Mouse (Mus musculus): ENCODE data around the gene Tuba4a. TPM values are rescaled to one million over a fixed set of nuclear protein-coding genes. Genes with fewer than 3 reads are reported as not detected.

The Tuba4a gene
- polyA plus RNA-seq, 1 experiment from 2014 or later, result 170 TPM

DNA sequence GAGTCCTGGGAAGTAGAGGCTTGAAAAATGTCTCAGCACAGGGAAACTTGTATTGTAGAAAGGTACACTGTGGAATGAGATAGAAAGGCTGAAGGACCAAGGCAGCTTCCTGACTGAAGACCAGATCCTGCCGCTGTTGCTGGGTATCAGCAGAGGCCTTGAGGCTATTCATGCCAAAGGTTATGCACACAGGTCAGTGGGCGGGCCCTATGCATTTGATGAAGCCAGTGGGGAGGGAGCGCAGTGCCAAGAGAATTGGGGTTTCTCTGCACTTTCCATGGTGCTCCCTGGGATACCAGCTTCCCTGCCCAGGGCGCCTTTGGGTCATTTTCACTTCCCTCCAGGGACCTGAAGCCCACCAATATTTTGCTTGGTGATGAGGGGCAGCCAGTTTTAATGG lies 7.1 kb downstream of the Tuba4a start:
- no peak for DNase-seq (ENCODE audit: low spot score)

DNA sequence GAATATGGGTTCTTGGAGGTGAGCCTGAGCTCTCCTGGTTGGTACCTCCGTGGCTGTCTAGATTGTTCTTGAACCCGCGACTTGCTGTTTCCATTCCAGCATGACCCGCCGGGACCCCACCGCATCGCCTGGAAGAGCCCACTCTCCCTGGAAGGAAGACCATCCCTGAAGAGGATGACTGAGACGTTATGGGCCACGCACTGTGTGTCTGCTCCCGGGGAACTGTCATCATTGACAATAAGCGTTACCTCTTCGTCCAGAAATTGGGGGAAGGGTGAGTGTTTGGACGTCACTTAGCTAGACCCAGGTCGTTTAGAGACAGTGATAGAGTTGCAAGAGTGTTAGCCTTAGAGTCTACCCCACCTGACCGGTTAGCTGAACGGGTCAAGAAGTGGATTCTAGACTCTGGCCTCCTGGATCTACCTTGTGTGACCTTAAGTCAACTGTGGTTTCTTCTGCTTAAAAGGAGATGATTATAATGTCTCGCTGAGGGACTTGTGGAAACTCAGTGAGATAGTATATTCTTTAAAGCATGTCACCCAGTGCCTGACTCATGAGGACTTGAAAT lies 8.4 kb downstream of the Tuba4a start:
- DNase-seq (ENCODE audit: low spot score), result no peak

DNA sequence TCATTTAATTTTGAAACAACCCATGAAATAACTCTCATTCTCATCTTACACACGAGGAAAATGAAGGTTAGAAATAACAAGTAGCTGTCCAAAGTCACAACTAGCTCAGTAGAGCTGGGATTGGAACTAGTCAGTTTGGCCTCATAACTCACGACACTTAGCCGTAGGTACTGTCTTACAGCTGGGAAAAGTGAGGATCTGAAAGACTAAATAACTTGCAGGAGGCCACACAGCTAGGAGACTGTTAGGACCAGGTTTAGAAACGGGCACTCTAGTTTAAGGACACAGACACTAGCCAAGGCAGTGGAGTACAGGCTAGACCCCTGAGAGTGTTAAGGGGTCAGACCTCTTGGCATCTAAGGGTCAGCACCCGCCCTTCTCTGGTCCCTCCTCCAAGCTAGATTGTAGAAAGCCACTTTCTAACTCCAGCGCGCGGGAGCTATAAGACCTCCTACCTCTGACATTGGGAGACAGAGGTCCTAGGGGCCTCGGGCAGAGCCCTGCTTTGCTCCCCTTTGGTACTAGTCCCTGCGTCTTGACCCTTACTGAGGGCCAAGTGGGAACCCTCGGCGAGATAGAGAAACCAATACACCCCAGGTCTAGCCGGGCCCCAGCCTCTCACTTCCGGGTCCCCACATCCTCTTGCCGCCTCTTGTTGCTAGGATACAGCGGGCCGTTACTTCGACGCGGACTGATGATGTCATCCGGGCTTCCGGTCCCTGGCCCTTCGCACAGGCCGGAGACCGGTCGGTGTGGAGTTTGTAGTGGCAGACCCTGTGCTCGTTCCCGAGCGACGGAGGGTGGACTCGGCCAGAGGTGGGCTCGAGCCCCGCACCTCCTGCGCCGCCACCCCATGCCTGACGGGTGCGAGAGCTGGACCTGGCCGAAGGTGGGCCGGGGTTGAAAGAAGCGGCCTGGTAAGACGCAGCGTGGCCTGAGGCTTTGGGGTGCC lies 9.3 kb downstream of the Tuba4a start, which contains the start of the genes Glb1l and Stk16:
Gene Glb1l (minus strand): TSS at position 678 of the 952 bp plus-strand sequence.
Gene Stk16 (plus strand): TSS at position 703 of the 952 bp plus-strand sequence.
- DNase-seq (ENCODE audit: low spot score), result peak; percentile 95

DNA sequence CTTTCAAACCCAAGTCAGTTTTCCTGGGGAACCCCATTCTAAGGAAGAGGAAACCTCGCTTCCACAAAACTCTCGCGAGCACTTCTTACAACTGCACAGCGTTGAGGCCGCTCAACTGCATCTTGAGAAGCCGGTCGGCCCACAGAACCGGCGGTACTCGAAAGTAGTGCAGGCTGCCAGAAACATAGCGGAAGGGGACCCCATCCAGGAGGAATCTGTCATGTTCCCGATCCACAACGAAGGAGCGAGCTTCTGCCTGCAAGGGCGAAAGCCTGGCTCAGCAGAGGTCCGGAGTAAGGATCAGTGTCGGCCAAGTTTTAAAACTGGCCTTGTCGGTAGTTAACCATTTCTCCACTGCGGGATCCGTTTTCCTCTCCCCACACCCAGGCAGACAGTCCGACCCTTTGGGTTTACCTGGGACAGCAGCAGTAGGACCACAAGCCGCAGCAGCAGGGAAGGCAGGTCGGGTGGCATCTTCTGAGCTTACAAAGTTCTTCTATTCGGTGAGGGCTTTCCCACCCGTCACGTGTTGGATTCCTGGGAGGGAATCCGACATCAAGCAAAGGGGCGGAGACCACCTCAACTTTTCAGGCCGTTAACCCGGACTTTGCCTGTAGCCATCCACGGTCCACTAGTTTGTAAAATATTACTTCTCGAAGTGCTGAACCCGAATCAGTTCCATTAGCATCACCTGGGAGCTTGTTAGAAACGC lies 10.5 kb downstream of the Tuba4a start:
- peak; percentile 42 for DNase-seq (ENCODE audit: low spot score)

DNA sequence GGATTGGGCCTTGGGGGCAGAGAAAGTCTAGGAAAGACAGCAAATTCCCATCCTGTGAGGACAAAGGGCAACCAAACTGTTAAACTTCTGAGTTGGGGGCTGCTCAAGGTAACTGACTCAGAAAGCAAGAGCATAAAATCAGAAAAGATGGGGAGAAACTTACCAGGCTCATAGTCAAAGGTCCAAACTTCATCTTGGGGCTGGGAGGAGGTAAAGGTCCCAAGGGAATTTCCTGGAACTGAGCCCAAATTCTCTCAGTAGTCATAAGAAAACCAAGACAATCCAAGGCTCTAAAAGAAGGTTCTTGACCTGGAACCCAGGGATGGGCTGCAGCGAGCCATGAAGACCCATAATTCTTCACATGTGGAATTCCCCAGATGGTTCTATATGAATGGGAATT lies 18.4 kb downstream of the Tuba4a start:
- no peak for DNase-seq (ENCODE audit: low spot score)

DNA sequence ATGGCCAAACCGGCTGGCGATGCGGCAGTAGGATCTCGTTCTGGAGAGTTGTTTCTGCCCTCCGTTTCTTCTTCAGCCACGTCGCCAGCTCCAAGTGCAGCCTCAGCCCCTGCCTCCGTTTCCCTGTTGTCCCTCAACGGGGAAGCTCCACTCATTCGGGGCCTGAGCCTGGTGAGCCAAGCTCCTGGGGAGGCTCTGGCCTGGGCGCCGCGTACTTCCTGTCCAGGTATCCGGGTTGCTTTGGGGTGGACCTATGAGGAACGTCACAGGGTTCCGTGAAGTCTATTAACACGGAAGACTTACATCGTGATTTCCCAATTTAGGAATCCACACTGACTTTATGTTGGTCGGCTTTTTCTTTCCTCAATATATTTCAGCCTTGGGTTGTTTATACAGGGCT lies 27.2 kb downstream of the Tuba4a start:
- peak; percentile 18 for DNase-seq (ENCODE audit: low spot score)

DNA sequence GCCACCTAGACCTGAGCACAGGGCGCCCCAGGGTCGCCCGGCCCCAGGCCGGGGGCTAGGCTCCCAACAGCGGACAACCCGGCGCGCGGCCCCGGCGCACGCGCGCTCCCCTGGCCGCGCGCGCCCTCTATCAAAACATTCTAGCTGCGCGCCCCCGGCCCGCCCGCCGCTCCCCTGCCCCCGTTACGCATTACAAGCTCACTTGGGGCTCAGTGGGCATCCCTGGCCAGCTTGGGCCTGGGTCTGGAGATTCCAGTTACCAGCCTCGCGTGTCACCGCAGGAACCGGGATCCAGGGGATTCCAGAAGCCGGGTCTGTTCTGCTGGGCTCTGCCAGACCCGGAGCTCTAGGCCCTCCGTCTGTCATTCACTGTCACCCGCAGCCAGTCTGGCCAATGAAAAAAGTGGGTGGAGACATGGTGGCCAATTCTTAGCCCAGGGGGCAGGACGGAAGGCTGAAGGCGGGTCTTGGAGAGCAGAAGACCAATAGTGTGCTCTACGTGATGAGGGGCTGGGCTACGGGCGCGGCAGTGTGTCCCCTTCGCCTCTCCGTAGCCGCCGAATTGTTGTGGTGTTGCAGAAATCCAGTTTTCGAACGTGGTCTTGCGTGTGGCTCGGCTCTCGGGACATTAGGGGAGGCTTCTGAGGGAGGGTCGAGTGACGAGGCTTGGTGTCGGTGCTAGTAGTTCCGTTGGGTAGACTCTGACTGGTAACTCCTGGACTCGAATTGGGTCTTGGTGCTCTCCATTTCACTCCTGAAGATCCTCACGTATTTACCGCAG lies 27.9 kb downstream of the Tuba4a start, which contains the start of the genes Ankzf1 and Atg9a:
Gene Ankzf1 (plus strand): TSS at position 530 of the 781 bp plus-strand sequence.
Gene Atg9a (minus strand): TSS at position 575 of the 781 bp plus-strand sequence.
- peak; percentile 98 for DNase-seq (ENCODE audit: low spot score)

DNA sequence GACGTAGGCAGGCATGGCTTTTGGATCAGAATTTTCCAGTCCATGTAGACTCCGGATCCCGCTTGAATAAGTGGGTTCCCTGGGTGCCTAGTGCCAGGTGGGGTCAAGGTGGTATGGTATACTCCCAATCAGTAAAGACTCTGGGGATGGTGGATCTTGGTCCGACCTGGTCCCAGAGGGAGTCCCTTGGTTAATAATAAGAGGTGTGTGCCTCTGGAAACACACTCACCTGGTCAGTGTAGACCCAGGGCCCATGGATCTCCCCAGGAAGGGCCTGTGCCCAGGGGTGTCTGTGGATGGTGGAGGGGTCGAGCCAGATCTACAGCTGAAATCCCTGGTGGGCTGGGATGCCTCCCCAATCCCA lies 28.4 kb downstream of the Tuba4a start:
- no peak for DNase-seq (ENCODE audit: low spot score)

DNA sequence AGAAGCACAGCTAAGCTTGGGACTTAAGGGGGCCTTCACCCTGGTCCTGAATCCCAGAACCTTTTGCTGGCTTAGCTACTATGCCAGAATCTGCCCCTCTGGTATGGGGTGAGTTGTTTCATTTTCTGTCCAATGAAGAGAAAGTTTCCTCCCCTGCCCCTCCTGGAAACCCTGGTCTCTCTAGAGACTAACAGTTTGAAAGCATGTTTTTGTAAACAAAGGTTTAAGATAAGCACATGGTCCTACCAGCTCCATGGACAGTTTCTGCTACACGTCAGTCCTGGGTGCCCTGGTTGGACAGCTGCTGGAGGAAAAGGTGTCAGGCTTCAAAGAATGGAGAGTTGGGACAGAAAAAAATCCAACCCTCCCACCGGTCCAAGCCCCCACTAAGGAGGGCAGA lies 29.1 kb downstream of the Tuba4a start:
- no peak for DNase-seq (ENCODE audit: low spot score)

DNA sequence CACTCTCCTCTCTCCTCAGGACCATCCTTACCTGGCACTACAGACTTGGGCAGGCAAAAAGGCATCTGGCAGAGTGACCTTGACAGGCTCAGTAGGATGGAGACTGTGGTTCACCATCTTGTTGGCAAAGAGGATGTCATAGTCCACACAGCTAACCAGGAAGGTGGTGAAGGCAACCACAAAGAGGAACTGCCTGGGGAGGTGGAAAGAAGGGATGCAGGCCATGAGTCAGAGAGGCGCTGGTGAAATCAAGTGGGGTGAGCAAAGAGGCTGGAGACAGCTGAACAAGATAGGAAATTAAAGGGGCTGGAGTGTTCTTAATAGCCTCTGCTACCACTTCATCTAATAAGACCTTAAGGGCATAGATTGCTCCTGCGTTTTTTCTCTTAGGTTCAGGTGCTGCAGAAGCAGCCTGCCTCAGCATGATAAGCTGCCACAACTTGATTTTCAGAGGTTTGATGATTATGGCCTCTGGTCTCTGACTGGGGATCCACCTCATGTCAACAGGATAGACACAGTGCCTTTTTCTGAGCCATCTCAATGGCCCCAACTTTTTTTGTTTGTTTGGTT lies 31.7 kb downstream of the Tuba4a start:
- DNase-seq (ENCODE audit: low spot score), result no peak

DNA sequence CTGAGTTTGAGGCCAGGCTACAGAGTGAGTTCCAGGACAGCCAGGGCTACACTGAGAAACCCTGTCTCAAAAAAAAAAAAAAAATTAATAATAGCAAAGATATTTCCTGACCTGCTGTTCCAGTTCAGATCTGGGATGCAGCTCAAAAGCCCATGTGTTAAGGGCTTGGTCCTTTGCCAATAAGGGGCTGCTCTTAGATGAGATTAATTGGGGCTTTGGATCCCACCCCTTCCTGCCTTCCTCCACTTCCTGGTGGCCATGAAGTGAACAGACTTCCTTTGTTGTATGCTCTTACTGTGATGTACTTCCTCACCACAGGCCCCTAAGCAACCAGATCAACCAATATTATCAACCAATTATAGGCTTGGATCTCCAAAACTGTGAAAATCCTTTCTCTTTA lies 32.5 kb downstream of the Tuba4a start:
- DNase-seq (ENCODE audit: low spot score), result no peak

DNA sequence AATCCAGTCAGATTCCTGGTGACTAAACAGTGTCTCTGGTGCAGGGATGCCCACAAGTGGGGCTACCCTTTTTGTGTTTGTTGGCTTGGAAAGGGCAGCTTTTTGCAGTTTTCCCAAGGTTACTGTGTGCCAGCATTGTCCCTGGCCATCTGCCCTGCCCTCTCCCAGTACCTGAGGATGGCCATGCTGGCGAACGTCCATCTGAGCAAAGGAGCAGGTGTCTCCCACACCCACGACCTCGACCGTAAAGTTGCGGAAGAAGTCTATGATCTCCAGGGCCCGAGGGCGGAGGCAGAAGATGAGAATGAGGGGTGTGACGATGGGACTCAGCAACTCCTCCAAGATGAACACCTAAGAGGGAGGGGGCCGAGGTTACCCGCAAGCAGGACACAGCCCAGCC lies 34.2 kb downstream of the Tuba4a start:
- DNase-seq (ENCODE audit: low spot score), result no peak

DNA sequence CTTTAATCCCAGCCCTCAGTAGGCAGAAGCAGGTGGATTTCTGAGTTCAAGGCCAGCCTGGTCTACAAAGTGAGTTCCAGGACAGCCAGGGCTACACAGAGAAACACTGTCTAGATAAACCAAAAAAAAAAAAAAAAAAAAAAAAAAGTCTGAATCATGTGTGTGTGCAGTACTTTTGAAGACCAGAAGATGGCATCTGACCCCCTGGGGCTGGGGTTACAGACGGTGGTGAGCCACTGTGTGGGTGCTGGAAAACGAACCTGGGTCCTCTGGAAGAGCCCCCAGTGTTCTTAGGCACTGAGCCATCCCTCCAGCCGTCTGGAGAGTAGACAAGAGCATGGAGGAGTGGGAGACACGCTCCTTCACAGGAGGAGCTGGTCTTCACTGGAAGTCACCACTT lies 37.5 kb downstream of the Tuba4a start:
- DNase-seq (ENCODE audit: low spot score), result no peak

DNA sequence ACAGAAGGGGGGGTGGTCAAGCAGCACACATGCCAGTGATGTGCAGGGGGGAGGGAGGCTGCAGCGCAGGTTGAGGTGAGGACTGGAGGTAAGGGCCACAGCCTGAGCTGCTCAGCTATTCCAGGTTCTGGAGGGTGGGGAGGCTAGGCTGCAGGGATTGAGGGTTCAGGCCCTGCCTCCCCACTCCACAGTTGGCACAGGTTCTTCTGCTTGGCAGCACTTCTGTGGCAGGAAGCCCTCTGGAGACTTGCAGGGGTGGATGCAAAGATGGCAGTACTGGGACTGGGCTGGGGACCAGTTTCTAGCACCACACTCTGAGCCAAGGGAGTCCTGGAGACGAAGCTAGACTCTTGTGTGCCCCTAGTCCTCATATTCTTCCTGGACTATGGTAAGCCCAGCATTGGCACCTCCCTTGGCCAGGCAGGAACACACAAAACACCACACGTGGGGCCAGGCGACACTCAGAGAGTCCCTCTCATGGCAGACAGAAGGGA lies 38.2 kb downstream of the Tuba4a start:
- DNase-seq (ENCODE audit: low spot score), result no peak

DNA sequence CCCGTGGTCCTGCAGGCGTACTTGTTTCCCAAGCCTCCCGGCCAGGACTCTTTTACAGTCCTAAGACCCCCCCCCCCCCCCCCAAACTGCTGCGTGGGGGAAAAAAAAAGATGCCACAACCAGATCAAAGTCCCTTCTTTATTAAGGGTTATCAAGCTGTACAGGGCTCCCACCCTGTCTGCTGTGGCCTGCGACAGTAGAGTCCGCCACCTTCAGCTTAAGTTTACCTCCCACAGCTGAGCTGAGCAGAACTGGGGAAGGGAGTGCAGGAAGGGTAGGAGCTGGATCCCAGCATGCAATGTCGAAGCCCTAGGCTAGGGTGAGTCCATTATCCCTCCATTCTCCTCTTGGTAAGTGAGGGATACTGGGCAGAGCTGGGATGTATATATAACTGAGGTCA lies 38.9 kb downstream of the Tuba4a start:
- DNase-seq (ENCODE audit: low spot score), result no peak

DNA sequence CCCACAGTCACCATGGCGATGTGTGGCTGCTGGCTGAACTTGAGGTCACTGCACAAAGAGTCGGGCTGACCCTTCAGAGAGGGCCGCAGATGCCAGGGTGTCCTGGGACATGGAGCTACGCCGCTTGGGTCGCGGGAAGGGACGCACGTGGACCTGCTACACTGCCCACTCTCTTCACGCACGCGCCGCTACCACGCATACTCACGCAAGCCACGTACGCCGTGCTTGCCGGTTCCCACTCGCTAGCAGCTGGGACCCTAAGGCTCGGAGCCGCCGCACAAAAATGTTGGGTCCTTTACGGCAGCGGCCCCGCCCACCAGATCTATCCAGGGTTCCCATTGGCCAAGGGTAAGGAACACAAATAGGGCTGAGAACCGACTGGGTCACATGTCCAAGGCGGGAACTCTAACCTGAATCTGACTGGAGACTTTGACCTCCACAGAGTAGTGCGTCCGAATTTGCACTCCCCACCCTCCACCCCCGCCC lies 39.5 kb downstream of the Tuba4a start, which contains the start of gene Abcb6:
Gene Abcb6 (minus strand): TSS at position 288 of the 486 bp plus-strand sequence.
- DNase-seq (ENCODE audit: low spot score), result peak; percentile 90

DNA sequence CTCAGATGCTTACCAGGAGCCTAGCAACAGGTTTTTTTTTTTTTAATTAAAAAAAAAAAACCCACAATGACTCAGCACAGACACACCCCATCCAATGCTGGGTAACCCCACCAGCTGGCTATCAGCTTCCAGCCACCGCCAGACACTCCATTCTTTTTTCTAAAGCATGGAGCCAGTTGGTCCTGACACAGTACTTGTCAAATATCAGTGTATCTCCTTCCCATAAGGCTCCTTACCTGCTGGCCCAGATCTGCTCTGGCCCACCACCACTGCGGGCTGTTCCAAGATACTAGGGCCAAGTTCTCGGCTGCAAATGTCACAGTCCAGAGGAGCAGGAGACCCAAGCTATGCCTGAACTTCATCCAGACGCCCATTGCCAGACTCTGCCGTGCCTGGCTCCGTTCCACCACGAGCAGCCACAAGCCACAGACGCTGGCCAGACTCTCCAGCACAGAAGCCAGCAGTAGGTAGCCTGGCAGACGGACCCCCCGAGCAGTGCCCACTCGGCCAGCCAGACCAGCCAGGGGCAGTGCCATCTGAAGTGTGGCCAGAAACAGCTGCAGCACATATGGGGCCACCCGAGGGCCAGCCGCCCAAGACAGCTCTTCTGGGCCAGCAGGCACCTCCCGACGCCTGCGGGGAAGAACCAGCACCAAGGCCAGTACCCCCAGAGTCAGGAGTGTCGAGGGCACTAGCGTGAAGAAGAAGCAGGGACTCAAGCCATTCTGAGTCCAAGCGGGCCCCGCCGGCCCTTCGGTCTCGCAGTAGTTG lies 40.1 kb downstream of the Tuba4a start:
- peak; percentile 13 for DNase-seq (ENCODE audit: low spot score)

DNA sequence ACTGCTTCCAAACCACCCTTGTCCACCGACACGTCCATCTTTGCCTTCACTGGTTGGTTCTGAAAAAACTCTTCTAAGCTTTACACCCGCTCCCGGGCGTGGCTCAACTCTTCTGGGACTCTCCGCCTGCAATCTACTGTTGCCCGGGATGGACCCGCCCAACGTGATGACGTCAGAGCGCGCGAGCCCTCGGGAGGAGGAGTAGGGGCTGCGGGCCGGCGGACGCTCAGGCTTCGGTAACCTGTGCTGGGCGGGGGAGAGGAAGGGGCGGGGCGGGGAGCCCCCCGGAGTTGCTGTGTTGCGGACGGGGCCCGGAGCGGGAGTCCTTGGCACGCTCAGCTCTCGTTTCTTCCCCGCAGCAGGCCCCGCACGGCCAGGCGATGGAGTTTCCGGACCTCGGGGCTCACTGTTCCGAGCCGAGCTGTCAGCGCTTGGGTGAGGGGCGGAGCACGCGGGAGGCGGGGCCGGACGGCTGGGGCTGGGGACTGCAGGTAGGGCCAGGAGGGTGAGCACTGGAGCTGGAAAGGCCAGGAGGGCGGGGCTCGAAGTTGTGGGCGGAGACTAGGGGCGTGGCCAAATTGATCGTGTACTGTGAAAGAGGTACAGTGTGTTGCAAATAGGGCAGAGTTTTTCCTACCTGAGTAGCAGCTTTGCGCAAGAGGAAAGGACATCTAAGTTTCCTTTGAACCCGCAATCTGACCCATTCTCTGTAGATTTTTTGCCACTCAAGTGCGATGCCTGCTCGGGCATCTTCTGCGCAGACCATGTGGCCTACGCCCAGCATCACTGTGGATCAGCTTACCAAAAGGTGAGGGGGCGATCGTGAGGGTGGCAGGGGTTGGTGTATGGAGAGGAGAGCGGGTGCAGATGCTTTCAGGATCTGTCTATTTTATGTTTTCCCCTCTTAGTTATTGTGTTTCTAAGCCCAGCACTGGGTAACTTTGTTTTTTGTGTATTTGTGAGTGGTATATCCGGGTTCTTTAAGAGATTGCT lies 50.9 kb downstream of the Tuba4a start, which contains the start of gene Zfand2b:
Gene Zfand2b (plus strand): TSS at position 175 of the 993 bp plus-strand sequence.
- peak; percentile 95 for DNase-seq (ENCODE audit: low spot score)
